Mouse (Mus musculus) midbrain, embryonic 14.5 days (tissue): ENCODE results near the gene Gchfr. TPM values are rescaled to one million over a fixed set of nuclear protein-coding genes. Genes with fewer than 3 reads are reported as not detected.

Experiments used
- ATAC-seq: fragments of 200-750 bp; cut with Nextera tagmentation; 2 replicates; pipeline ENCODE4 v1.8.0; 2017; ENCODE audit warnings: moderate number of reproducible peaks, moderate library complexity; ENCODE audit not compliant: low FRiP score, low TSS enrichment
- DNase-seq: peaks from one replicate; pipeline ENCODE4 v3.0.0-alpha.2; 2015
- H3K27ac ChIP-seq: fragments of 300-500 bp; sonication (generic); replicated peaks from 2 replicates; pipeline ENCODE4 v1.5.1; 2014; ENCODE audit warnings: mild to moderate bottlenecking, low read depth, low read length, moderate library complexity
- H3K27me3 ChIP-seq: fragments of 300-500 bp; sonication (generic); 2 replicates; pipeline ENCODE4 v1.6.1; 2014; ENCODE audit warnings: low read length, control low read depth, mixed read lengths; ENCODE audit not compliant: control insufficient read depth, insufficient read depth
- H3K36me3 ChIP-seq: fragments of 300-500 bp; sonication (generic); 2 replicates; pipeline ENCODE4 v1.6.1; 2014; ENCODE audit warnings: low read length, control low read depth; ENCODE audit not compliant: control insufficient read depth, insufficient read depth
- H3K4me1 ChIP-seq: fragments of 300-500 bp; sonication (generic); 2 replicates; pipeline ENCODE4 v1.6.1; 2014; ENCODE audit warnings: mild to moderate bottlenecking, antibody characterized with exemption, low read length, control low read depth; ENCODE audit not compliant: control insufficient read depth, insufficient read depth
- H3K4me2 ChIP-seq: fragments of 300-500 bp; sonication (generic); 2 replicates; pipeline ENCODE4 v1.6.1; 2014; ENCODE audit warnings: mild to moderate bottlenecking, low read length, moderate library complexity
- H3K4me3 ChIP-seq: fragments of 300-500 bp; sonication (generic); replicated peaks from 2 replicates; pipeline ENCODE4 v1.5.1; 2014; ENCODE audit warnings: low read depth, low read length
- H3K9ac ChIP-seq: fragments of 300-500 bp; sonication (generic); replicated peaks from 2 replicates; pipeline ENCODE4 v1.6.1; 2014; ENCODE audit warnings: mild to moderate bottlenecking, low read length, moderate library complexity
- H3K9me3 ChIP-seq: fragments of 300-500 bp; sonication (generic); 2 replicates; pipeline ENCODE4 v1.6.1; 2016; ENCODE audit warnings: low read length, control low read depth, mixed read lengths; ENCODE audit not compliant: control insufficient read depth
- WGBS: fragments of 180-500 bp; shearing (Covaris S2); extraction: QIAGEN DNeasy Blood & Tissue Kit; methylation state at CpG from one replicate; pipeline ENCODE4 v1.1.7; 2014; 5-methylcytosine and 5-hydroxymethylcytosine counted together
- polyA plus RNA-seq: library from polyadenylated mRNA; unstranded; fragments of >200 nt; fragmentation: Nextera tagmentation; extraction: Ambion mirVana; gene quantifications from 2 replicates; pipeline ENCODE4 v1.2.1, GENCODE M21; 2014

Gchfr gene
- polyA plus RNA-seq, 1 experiment from 2014 or later: 7.4 TPM

GRCm38 (mm10) chr2:119155388-119155787, 12.2 kb upstream of the Gchfr start:
- no peak for DNase-seq
- H3K27me3 ChIP-seq: no peaks in the 10 kb centered on the region
- no peak overlapping the region for H3K27ac ChIP-seq
- no peak overlapping the region for H3K9ac ChIP-seq
- H3K4me1 ChIP-seq: peaks cover 14% of the 10 kb centered on the region
- H3K4me2 ChIP-seq: peak overlapping the region; percentile 95
- no peak for ATAC-seq
- WGBS: 92% methylated on average over 9 of the region's 9 CpGs
- H3K4me3 ChIP-seq: no peak overlapping the region
- peaks cover 38% of the 10 kb centered on the region for H3K36me3 ChIP-seq
- no peaks in the 10 kb centered on the region for H3K9me3 ChIP-seq

GRCm38 (mm10) chr2:119156081-119156680, 11.4 kb upstream of the Gchfr start:
- peak overlapping the region; percentile 80 for H3K27ac ChIP-seq
- H3K4me1 ChIP-seq: peaks cover 14% of the 10 kb centered on the region
- no peaks in the 10 kb centered on the region for H3K27me3 ChIP-seq
- H3K36me3 ChIP-seq: peaks cover 30% of the 10 kb centered on the region
- peak overlapping the region; percentile 94 for H3K4me3 ChIP-seq
- peak overlapping the region; percentile 89 for H3K9ac ChIP-seq
- 8% methylated on average over 34 of the region's 34 CpGs for WGBS
- DNase-seq: no peak
- H3K9me3 ChIP-seq: no peaks in the 10 kb centered on the region
- peak overlapping the region; percentile 95 for H3K4me2 ChIP-seq
- ATAC-seq: no peak

- H3K4me1 ChIP-seq: peaks cover 14% of the 10 kb centered on the region
- DNase-seq (peak; percentile 99), ATAC-seq (peak; percentile 89)
- 1% methylated on average over 57 of the region's 57 CpGs for WGBS
- peak within 1 kb of the TSS; percentile 80 for H3K27ac ChIP-seq
- peak within 1 kb of the TSS; percentile 89 for H3K9ac ChIP-seq
- peaks cover 24% of the 10 kb centered on the region for H3K36me3 ChIP-seq
- peak within 1 kb of the TSS; percentile 95 for H3K4me2 ChIP-seq
- no peaks in the 10 kb centered on the region for H3K27me3 ChIP-seq
- H3K4me3 ChIP-seq: peak within 1 kb of the TSS; percentile 94
- no peaks in the 10 kb centered on the region for H3K9me3 ChIP-seq
These were observed 10.6 kb upstream of the Gchfr start, which contains the start of gene Rmdn3 for GRCm38 (mm10) chr2:119156681-119157572. Gene Rmdn3, minus strand, starts transcription at chr2:119157034.

- DNase-seq (no peak), ATAC-seq (no peak)
- Histone ChIP-seq H3K27ac (no peak overlapping the region), H3K9ac (no peak overlapping the region), H3K4me2 (peak overlapping the region; percentile 95; the same call in 1 of the 2 replicates), H3K4me3 (no peak overlapping the region), H3K9me3 (no peaks in the 10 kb centered on the region), H3K36me3 (peaks cover 15% of the 10 kb centered on the region), H3K4me1 (peaks cover 14% of the 10 kb centered on the region), H3K27me3 (no peaks in the 10 kb centered on the region)
These were observed 9.7 kb upstream of the Gchfr start for GRCm38 (mm10) chr2:119157836-119158235.

GRCm38 (mm10) chr2:119161247-119161646, 6.3 kb upstream of the Gchfr start:
- no peak for DNase-seq
- H3K4me3 ChIP-seq: no peak overlapping the region
- no peaks in the 10 kb centered on the region for H3K9me3 ChIP-seq
- no peak overlapping the region for H3K9ac ChIP-seq
- WGBS: 22% methylated on average over 2 of the region's 2 CpGs
- no peak for ATAC-seq
- H3K4me2 ChIP-seq: no peak overlapping the region
- H3K27ac ChIP-seq: no peak overlapping the region
- H3K27me3 ChIP-seq: peaks cover 9% of the 10 kb centered on the region
- peaks cover 6% of the 10 kb centered on the region for H3K4me1 ChIP-seq
- no peaks in the 10 kb centered on the region for H3K36me3 ChIP-seq

GRCm38 (mm10) chr2:119163135-119163534, 4.4 kb upstream of the Gchfr start:
- ATAC-seq: no peak
- Histone ChIP-seq H3K9ac (no peak overlapping the region), H3K36me3 (no peaks in the 10 kb centered on the region), H3K9me3 (no peaks in the 10 kb centered on the region), H3K4me3 (no peak overlapping the region), H3K4me1 (peaks cover 12% of the 10 kb centered on the region), H3K27ac (no peak overlapping the region), H3K27me3 (peaks cover 21% of the 10 kb centered on the region), H3K4me2 (no peak overlapping the region)
- no peak for DNase-seq
- 77% methylated on average over 3 of the region's 3 CpGs for WGBS

GRCm38 (mm10) chr2:119163999-119164398, 3.6 kb upstream of the Gchfr start:
- no peak for DNase-seq
- H3K4me1 ChIP-seq: peaks cover 12% of the 10 kb centered on the region
- H3K9me3 ChIP-seq: no peaks in the 10 kb centered on the region
- H3K27ac ChIP-seq: no peak overlapping the region
- H3K4me3 ChIP-seq: no peak overlapping the region
- ATAC-seq: no peak
- 88% methylated on average over 4 of the region's 4 CpGs for WGBS
- no peak overlapping the region for H3K4me2 ChIP-seq
- no peak overlapping the region for H3K9ac ChIP-seq
- no peaks in the 10 kb centered on the region for H3K36me3 ChIP-seq
- H3K27me3 ChIP-seq: peaks cover 21% of the 10 kb centered on the region

- Histone ChIP-seq H3K27ac (no peak overlapping the region), H3K9ac (no peak overlapping the region), H3K4me3 (no peak overlapping the region), H3K4me1 (peaks cover 12% of the 10 kb centered on the region), H3K27me3 (peaks cover 21% of the 10 kb centered on the region), H3K9me3 (no peaks in the 10 kb centered on the region), H3K4me2 (no peak overlapping the region), H3K36me3 (no peaks in the 10 kb centered on the region)
- DNase-seq (no peak), ATAC-seq (no peak)
These were observed 2.2 kb upstream of the Gchfr start for GRCm38 (mm10) chr2:119165401-119165800.
